Mouse (Mus musculus) heart, postnatal 0 days (tissue): ENCODE measurements at regions not wholly inside any gene's neighbourhood (a gene's known extent, or its start where the extent isn't known, plus 50 kb on each side); places are given as distances from the start of the nearest gene placed in this dataset.

Source experiments
- CTCF ChIP-seq: IDR thresholded peaks from 2 replicates; pipeline ENCODE4 v1.5.1; 2016; ENCODE audit warnings: antibody characterized with exemption, control low read depth, low read depth
- EP300 ChIP-seq: IDR thresholded peaks from 2 replicates; pipeline ENCODE4 v1.6.1; 2016; ENCODE audit warnings: antibody characterized with exemption, low read depth

DNA sequence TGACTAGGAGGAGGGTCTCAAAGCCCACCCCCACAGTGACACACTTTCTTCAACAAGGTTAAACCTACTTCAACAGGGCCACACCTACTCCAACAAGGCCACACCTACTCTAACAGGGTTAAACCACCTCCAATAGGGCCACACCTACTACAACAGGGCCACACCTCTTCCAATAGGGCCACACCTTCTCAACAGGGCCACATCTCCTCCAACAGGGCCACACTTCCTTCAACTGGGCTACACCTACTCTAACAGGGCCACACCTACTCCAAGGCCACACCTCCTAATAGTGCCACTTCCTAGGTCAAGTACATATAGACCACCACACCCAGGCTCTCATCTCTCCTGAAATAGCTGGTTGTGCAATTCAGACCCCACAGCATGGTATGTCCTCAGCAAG, 145.3 kb downstream of the Gm26897 start:
- TF ChIP-seq CTCF = no peak
- TF ChIP-seq EP300 = no peak
